Mouse (Mus musculus) layer of hippocampus, postnatal 14 days (tissue): Measurements from ENCODE around the gene Ppm1e. TPM values are rescaled to one million over a fixed set of nuclear protein-coding genes. Genes with fewer than 3 reads are reported as not detected.
"Not testable (repeated sequence)": the region's sequence is repeated elsewhere in the genome, so short reads cannot be mapped to it uniquely, and the experiment has no call there.

Experiments
- DNase-seq, 2 experiments: peaks; one replicate each; pipeline ENCODE4 v3.0.0; 2021 to 2022; ENCODE audit warnings: low spot score in 2 of 2, mixed read lengths in 1 of 2
- total RNA-seq, 2 experiments: library from RNA; stranded (reverse); gene quantifications; 2 replicates each; pipeline ENCODE4 v1.2.3; 2021

The Ppm1e gene
- total RNA-seq, 2 experiments from 2014 or later = 303 to 329 TPM

DNA sequence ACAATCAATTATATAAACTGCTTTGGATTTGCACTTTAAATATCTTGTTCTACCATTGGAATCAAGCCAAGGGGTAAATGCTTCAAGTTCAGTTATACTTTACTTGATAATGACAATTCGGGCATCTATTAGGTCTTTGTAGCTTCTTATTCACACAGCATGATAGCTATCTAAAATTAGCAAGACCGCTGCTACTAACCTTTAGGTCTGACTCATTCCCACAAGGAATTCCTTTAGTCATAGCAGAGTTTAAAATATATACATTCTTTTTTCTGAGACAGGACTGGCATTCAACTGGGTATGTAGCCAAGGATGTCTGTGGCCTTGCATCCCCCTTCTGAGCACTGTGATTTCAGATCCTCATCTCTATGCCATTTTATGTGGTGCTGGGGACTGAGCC is 48.5 kb downstream of the Ppm1e start:
- no peak for DNase-seq

- DNase-seq = no peak
Measured at GRCm38 (mm10) chr11:87309329-87310074, 49.3 kb downstream of the Ppm1e start.

GRCm38 (mm10) chr11:87299066-87299465 is 59.8 kb downstream of the Ppm1e start:
- DNase-seq = no peak

DNA sequence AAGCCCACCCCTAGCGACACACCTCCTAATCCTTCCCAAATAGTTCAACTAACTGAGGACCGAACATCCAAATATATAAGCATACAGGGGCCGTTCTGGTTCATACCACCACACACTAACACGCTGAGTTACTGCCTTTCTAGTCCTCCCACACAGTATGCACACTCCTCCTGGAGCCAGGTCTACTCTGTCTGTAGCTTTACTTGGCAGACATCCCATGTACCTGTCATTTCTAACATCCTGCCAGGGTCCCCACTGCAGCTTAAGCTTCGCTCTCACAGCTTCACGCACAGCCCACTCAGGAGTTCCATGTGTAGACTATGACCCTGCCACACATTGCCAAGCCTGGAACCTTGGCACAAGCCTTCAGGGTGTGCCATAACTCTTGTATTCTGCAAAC is 62.4 kb downstream of the Ppm1e start:
- no peak for DNase-seq

GRCm38 (mm10) chr11:87295636-87296035 is 63.2 kb downstream of the Ppm1e start:
- DNase-seq = no peak

DNA sequence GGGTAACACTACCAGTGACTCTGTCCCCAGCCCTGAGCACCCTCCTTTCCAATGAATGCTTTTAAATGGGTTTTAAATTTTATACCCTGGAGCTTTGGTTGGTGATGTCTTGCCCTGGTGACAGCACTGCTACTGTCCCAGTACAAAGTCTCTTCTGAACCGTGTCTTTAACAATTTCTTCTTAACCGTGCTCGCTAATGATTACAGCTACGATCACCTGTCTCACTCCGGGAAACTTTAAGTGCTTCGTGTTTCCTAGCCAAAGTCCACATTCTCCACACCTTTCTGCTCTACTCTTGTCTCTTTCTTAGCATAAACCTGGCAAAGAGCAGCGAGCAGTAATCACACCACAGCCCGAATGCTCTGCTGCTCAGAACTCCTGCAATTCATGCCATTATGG is 69.5 kb downstream of the Ppm1e start:
- no peak for DNase-seq

DNA sequence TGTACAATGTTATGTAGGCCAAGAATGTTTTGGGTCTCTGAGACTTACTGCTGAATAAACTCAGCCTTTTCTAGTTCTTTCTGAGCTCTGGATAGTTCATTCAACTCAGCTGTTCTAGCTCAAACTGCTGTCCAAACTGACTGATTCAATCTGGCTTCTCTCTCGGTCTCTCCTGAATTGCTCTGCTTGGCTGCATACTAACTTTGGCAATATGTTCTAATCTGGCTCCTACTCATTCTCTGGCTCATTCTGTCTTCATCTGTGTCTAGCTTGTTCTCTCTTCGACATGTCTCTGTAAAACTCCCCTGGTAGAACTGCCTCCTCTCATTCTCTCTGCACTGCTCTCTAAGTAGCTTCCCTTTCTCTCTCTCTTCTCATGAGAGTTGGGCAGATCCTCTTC is 72.6 kb downstream of the Ppm1e start:
- peak in 1 of 2 experiments; percentile 69 for DNase-seq

DNA sequence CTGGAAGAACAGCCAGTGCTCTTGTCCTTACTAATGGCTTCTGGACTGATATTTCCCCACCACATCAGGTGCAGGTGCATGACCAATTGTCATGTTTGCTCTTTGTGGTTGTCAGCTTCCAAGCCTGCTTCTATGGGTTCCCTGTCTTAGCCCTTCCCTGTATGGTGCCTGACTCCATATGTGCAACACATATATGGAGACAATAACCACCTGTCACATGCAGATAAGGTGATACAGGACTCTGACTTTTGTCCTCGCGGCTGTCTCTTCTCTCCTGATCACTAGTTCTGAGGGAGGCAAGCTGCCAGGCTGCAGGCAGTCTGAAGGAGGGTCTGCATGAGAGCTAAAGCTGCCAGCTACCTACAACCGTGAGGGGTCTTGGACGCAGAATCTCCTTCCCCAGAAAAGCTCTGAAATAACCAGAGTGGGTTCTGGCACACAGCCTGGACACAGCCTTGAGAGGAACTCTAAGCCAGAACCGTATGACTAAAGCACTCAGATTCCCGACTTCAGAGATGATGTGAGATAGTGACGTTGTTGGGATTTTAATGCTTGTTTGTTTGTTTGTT is 76.8 kb downstream of the Ppm1e start:
- no peak for DNase-seq

- no peak for DNase-seq
Measured at GRCm38 (mm10) chr11:87279461-87279860, 79.4 kb downstream of the Ppm1e start.

GRCm38 (mm10) chr11:87278807-87279206 is 80.0 kb downstream of the Ppm1e start:
- DNase-seq = no peak

- DNase-seq = no peak
Measured at GRCm38 (mm10) chr11:87276240-87276985, 82.4 kb downstream of the Ppm1e start.

DNA sequence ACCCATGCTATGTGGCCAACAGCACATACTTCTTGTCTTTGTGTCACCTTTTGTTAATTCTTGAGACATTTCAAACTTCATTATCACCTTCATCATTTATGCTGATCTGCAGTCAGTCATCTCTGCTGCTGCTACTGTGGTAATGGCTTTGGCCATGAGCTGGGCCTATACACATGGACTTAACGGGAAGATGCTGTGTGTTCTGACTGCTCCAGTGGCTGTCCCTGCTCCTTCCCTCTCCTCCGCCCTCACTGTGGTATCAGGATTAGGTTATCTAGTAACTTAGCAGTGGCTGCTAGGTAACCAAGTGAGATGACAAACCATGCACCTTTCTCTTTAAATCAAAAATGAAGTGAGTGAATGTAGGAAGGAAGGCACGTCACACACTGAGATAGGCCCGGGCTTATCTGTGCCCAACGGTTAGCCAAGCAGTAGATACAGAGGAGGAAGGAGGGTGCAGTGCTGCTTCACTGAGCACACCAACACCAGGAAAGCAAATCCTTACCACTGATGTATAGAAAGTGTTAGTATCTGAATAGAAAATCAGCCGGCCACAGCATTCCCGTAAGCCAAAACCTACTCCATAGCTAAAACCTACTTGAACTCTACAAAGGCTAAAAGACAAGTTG is 83.3 kb downstream of the Ppm1e start:
- DNase-seq = no peak

DNA sequence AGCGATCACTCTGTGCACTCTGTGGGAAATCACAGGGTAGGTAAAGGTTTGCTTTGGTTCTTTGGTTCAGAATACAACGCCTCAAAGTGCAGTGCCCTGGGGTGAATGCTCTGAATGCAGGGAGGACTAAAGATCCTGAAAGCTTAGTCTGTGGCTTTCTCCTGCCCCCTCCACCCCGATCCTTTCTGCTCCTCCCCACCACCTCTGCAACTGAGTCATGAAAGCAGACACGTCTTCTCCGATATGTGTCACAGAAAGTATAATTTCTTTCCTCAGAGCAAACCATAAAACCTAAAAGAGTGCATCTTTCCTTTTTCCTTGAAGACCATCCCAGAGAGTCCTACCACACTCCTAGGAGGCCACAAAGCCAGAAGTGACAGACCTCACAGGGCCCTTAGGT is 86.1 kb downstream of the Ppm1e start:
- no peak for DNase-seq

- no peak for DNase-seq
Measured at GRCm38 (mm10) chr11:87271479-87271878, 87.3 kb downstream of the Ppm1e start.

DNA sequence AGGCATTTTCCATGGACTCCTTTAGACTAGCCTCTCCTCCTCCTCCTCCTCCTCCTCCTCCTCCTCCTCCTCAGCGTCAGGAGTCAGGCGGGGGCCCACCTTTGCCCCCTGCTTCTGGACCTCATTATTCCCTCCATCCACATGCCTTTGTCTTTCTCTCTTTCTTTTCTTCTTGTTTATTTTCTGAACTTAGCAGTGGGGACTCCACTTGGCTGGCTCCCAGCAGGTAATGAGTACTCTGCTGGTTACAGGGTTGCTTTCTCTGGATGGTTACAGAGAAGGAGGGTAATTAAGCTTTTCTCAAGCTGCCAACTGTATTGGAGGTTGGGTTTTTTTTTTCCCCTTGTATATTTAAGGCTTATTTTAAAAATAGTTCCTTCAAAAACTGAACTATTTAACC is 87.9 kb downstream of the Ppm1e start:
- DNase-seq = peak in 1 of 2 experiments; percentile 62

DNA sequence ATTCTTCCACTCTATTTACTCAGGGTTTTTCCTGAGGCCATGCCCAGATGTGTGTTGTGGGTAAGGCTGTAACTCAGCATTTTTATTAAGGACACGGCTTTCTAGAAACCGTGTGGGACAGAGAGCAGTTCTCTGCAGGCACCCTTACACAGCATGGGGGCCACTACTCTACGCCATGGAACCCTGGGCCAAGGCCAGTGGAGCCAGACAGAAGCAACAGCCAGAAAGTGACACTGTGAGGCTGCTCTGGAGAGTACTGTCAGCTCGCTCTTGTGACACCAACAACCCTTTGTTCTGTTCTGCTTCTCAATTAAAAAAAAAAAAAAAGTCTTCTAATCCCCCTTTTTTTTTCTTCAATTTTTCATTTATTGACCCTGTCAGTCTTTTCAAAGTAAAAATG is 88.4 kb downstream of the Ppm1e start:
- peak in 1 of 2 experiments; percentile 49 for DNase-seq

- no peak for DNase-seq
Measured at GRCm38 (mm10) chr11:87268803-87269202, 90.0 kb downstream of the Ppm1e start.

DNA sequence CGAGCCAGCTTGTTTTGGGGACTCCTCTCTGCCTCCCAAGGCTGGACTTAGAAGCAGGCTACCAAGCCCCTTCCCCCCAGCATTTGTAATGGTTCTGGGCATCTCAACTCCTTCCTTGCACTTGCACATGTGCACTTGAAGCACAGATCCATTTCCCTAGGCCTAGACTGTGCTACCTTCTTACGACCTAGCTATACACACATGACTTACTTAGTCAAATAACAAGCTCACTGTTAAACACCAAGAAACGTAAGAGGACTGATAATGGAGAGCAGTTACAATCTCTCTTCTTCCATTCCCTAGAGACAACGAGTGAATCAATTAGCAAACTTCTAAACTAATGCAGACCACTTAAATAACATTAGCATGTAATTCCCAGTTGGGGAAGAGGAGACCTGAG is 92.6 kb downstream of the Ppm1e start:
- DNase-seq = no peak

DNA sequence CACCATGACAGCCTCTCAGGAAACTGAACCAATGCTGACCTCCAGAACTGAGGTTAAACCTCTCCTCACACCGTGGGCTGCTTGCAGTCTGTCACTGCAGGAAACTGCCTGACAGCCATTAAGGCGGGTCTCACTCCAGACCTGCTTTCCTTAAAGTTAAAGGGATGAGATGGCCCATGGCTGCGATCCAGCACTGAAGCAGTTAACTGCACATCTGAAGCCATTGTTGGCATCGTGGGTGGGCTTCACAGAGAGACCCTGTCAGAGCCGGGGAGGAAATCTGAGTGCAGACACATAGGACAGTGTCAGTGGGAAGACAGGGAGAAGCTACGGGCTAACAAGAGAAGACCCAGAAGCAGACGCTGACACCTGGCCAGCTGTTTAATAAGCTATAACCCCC is 94.9 kb downstream of the Ppm1e start:
- no peak for DNase-seq

DNA sequence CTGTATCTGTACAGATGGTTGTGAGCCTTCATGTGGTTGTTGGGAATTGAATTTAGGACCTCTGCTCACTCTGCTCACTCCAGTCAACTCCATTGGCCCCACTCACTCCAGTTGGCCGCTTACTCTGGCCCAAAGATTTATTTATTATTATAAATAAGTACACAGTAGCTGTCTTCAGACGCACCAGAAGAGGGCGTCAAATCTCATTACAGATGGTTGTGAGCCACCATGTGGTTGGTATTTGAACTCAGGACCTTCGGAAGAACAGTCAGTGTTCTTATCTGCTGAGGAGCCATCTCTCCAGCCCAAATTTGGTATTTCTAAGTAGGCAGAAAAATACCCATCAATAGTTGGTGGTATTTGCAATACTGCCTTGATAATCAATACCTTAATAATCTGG is 97.1 kb downstream of the Ppm1e start:
- DNase-seq = not testable (repeated sequence)

DNA sequence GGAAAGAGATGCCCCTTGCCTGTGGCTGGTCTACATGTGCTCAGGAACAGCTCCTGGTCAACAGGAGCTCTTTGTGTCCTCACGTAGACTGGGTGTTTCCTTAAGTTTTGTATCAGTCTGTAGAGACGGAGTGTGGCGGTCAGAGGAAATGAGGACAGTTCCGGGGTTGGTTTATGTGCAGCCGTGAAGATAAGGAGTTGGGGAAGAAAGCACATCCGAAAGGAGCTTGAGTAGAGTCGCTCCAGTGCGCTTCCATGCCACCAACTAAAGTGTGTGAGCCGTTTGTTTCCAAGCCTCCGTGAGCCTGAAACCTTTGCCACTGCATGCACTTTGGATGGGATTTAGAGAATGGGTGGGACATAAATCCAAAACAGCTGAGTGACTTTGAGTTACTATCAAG is 99.0 kb downstream of the Ppm1e start:
- no peak for DNase-seq

DNA sequence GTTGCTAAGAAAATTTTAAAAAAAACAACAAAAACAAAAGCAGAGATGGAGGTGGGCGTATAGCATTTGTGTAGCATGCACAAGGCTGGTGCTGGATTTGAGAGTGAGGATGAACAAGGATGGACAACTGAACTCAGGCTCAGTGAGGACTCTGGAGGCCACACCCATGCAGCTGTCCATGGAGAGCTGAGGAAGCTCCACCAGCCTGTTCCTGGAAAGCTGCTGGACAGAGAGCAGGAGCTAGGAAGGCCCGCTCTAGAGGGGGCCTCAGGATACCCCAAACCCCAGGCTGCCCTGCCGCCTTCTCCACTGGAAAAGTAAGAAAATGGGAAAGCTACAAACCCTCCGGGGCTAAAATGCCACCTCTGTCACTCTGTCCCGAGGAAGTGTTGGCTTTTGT is 101.5 kb downstream of the Ppm1e start:
- no peak for DNase-seq
